Mouse (Mus musculus) layer of hippocampus, adult 18-20 months (tissue): ENCODE results near the gene Trim52. TPM values are rescaled to one million over a fixed set of nuclear protein-coding genes. Genes with fewer than 3 reads are reported as not detected.

ENCODE experiments used
- total RNA-seq, 2 experiments: library from RNA; stranded (reverse); gene quantifications; 2 replicates each; pipeline ENCODE4 v1.2.3; 2021

The Trim52 gene
- total RNA-seq, 2 experiments from 2014 or later: not detected

Other genes with a start within 250 kb of the Trim52 start
- gene Spry2, start 209.4 kb upstream of the Trim52 start, total RNA-seq: 10 to 100 TPM; 68.3 to 71.6 TPM